Mouse (Mus musculus): ENCODE measurements at regions not wholly inside any gene's neighbourhood (a gene's known extent, or its start where the extent isn't known, plus 50 kb on each side); places are given as distances from the start of the nearest gene placed in this dataset.

GRCm38 (mm10) chr13:80502927-80503326 is 380.3 kb upstream of the Arrdc3 start:
- WGBS = 76% methylated on average over 1 of the region's 1 CpGs
- no peak for ATAC-seq (ENCODE audit: low FRiP score, low read depth)

DNA sequence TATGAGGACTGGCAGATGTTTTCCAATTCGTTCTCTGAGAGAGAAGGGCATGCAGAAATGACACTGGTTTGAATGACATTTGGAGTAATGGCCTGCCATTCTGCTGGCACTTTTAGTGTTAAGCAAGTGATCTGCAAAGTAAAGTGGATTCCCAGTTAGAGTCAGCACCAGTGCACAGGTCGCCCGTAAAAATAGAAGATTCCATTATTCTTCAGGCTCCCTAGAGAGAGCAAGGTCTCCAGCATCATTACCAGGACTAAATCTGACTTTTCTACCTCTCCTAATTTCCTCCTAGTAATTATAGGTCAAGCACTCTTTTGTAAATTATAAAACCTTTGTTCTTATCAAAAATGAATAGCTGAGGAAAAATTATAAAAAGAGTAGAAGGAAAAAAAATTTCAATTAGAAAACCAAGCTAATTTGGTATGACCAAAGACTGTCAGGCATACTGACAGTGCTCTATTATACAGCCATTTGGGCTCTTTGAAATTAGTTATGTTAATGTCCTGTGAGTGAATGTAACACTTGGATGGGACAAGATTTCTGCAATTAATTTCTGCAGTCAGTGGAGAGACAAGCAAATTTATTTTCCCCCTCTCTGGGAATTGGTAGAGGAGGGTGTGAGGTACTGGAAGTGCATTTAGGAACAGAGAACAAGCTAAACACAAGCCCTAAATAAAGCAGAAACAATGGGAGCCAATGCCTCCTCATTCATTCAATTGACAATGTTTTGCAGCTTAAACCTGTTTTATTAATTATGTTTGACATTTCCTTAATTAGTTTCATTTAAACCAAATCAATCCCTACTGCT is 368.8 kb upstream of the Arrdc3 start:
- Histone ChIP-seq H3K9ac (no peak overlapping the region), H3K27ac (replicated peaks) (peak overlapping the region; percentile 45; the same call in 1 of the 2 replicates), H3K9me3 (no peaks in the 10 kb centered on the region), H3K4me3 (no peak overlapping the region), H3K4me1 (replicated peaks) (0 out of 2 replicates have a peak, but pooled peaks cover 3% of the 10 kb centered on the region), H3K27me3 (no peaks in the 10 kb centered on the region), H3K36me3 (no peaks in the 10 kb centered on the region), H3K4me2 (no peak overlapping the region)
- ATAC-seq (ENCODE audit: low FRiP score, low read depth) = peak; percentile 90
- 21% methylated on average over 3 of the region's 3 CpGs for WGBS

More at GRCm38 (mm10) chr13:80502927-80503326, 380.3 kb upstream of the Arrdc3 start:
- no peaks in the 10 kb centered on the region for H3K36me3 ChIP-seq
- no peaks in the 10 kb centered on the region for H3K27me3 ChIP-seq
- no peak overlapping the region for H3K9ac ChIP-seq
- no peak overlapping the region for H3K4me2 ChIP-seq
- H3K4me1 ChIP-seq (replicated peaks) = no peaks in the 10 kb centered on the region
- no peak overlapping the region for H3K27ac ChIP-seq (replicated peaks)
- no peaks in the 10 kb centered on the region for H3K9me3 ChIP-seq
- H3K4me3 ChIP-seq = no peak overlapping the region

DNA sequence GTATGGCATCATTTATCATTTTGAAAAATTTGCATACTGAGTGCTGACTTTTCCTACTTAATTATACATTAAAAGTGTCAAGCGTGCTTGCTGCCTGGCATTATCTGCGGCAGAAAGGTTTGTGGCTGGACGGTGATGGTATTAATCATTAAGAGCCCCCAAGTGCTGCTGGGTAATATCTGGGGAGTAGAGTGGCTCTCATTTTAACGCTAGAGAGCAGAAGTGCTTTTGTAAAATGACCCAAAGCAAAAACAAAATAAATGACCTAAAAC is 368.3 kb upstream of the Arrdc3 start:
- Histone ChIP-seq H3K4me1 (replicated peaks) (0 out of 2 replicates have a peak, but pooled peaks cover 3% of the 10 kb centered on the region), H3K36me3 (no peaks in the 10 kb centered on the region), H3K9me3 (no peaks in the 10 kb centered on the region), H3K4me3 (no peak overlapping the region), H3K9ac (no peak overlapping the region), H3K27me3 (no peaks in the 10 kb centered on the region), H3K4me2 (no peak overlapping the region), H3K27ac (replicated peaks) (peak overlapping the region; percentile 45; the same call in 1 of the 2 replicates)
- ATAC-seq (ENCODE audit: low FRiP score, low read depth) = peak; percentile 83
- 15% methylated on average over 4 of the region's 4 CpGs for WGBS

- Histone ChIP-seq H3K4me3 (no peak overlapping the region), H3K4me1 (replicated peaks) (0 out of 2 replicates have a peak, but pooled peaks cover 3% of the 10 kb centered on the region), H3K27me3 (no peaks in the 10 kb centered on the region), H3K4me2 (no peak overlapping the region), H3K9ac (no peak overlapping the region), H3K27ac (replicated peaks) (no peak overlapping the region), H3K9me3 (no peaks in the 10 kb centered on the region), H3K36me3 (no peaks in the 10 kb centered on the region)
- WGBS = 74% methylated on average over 1 of the region's 1 CpGs
- ATAC-seq (ENCODE audit: low FRiP score, low read depth) = no peak
Observed at GRCm38 (mm10) chr13:80518836-80519235, 364.3 kb upstream of the Arrdc3 start.

DNA sequence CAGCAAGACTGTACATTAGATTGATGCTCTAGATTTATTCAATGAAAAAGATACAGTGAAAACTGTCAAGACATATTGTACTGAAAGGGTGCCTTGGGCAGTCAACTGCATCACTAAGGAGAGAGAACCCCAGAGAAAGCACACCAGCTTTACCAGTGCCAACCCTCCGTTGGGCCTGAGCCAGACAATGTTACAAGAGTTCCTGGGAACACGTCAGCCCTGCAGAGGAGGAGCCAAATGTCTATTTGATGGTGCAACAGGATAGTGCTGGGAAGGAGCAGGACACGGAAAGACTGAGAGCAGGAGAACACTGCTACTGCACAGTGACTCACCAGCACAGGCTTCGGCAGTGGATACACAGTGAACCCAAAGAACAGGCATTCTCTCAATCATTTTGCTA is 363.4 kb upstream of the Arrdc3 start:
- no peak overlapping the region for H3K4me2 ChIP-seq
- 0 out of 2 replicates have a peak, but pooled peaks have one; percentile 19 for ATAC-seq (ENCODE audit: low FRiP score, low read depth)
- WGBS = 67% methylated on average over 4 of the region's 4 CpGs
- H3K4me3 ChIP-seq = no peak overlapping the region
- H3K9me3 ChIP-seq = no peaks in the 10 kb centered on the region
- 0 out of 2 replicates have a peak, but pooled peaks cover 3% of the 10 kb centered on the region for H3K4me1 ChIP-seq (replicated peaks)
- no peak overlapping the region for H3K27ac ChIP-seq (replicated peaks)
- no peaks in the 10 kb centered on the region for H3K36me3 ChIP-seq
- H3K27me3 ChIP-seq = no peaks in the 10 kb centered on the region
- H3K9ac ChIP-seq = no peak overlapping the region

DNA sequence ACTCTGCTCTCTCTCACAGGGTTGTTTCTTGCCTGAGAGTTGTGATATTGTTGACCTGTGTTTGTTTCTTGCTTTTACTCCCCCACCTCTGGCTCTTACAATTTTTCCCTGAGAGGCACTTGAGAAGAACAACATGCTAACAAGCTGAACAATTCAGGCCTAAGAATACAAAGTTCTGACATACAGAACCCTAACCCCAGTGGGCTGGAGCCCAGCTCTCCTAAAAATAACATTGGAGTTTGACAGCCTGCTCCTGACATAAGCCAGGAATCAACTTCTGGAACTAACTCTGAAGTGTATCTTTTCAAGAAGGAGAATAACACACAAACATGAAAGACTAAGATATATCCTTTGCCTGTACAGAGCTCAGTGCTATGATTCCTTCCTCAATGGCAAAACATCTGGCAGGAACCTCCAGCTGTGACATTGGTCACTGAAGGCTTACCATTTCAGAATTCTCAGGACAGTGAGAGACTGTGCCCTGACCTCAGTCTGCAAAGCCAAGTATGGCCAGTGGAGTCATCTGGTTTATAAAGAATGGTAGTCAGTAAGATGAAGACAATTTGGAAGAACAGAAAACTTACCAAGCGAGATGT is 347.3 kb upstream of the Arrdc3 start:
- H3K9ac ChIP-seq = no peak overlapping the region
- no peak overlapping the region for H3K4me3 ChIP-seq
- H3K27me3 ChIP-seq = no peaks in the 10 kb centered on the region
- 83% methylated on average over 1 of the region's 1 CpGs for WGBS
- no peak overlapping the region for H3K27ac ChIP-seq (replicated peaks)
- no peak overlapping the region for H3K4me2 ChIP-seq
- no peak for ATAC-seq (ENCODE audit: low FRiP score, low read depth)
- H3K36me3 ChIP-seq = no peaks in the 10 kb centered on the region
- no peaks in the 10 kb centered on the region for H3K9me3 ChIP-seq
- H3K4me1 ChIP-seq (replicated peaks) = no peaks in the 10 kb centered on the region

DNA sequence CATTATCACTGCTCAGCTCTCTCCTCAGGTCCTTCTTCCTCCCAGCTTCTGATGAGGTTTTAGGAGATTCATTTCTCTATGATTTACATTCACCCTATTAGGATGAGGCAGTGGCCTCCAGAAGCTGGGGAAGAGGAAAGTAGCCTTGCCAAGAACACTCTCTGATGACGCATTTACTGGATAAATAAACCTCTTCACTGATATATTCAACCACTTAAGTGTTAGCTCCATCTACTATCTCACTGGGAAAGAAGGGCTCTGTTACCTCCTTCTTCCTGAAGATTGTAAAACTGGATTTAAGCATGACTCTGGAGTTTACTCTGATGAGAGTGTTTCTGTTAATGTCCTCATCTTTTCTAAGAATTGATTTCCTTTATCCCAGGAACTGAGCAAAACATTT is 338.2 kb upstream of the Arrdc3 start:
- WGBS = 81% methylated on average over 1 of the region's 1 CpGs
- no peak for ATAC-seq (ENCODE audit: low FRiP score, low read depth)
- Histone ChIP-seq H3K4me2 (no peak overlapping the region), H3K4me3 (no peak overlapping the region), H3K27me3 (no peaks in the 10 kb centered on the region), H3K9ac (no peak overlapping the region), H3K9me3 (no peaks in the 10 kb centered on the region), H3K4me1 (replicated peaks) (no peaks in the 10 kb centered on the region), H3K27ac (replicated peaks) (no peak overlapping the region), H3K36me3 (no peaks in the 10 kb centered on the region)

DNA sequence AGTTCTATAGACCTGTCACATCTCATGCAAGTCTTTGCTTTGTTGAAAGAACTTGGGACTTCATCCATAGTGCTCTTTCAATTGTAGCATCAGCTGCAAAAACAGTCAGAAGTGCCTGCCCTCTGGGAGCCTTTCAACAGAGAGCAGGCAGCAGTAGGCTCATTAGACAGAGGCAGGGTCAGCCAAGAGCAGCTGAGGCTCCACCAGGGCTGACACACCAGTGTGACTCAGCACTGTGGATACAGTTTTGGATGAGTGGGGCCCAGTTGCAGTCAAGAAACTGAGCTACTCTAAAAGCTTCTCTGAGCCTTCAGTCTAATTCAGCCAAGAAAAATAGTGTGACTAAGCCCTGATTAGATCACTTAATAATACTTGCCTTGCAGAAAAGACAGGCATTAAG is 326.0 kb upstream of the Arrdc3 start:
- no peaks in the 10 kb centered on the region for H3K9me3 ChIP-seq
- no peak overlapping the region for H3K4me3 ChIP-seq
- no peak overlapping the region for H3K27ac ChIP-seq (replicated peaks)
- no peaks in the 10 kb centered on the region for H3K36me3 ChIP-seq
- no peaks in the 10 kb centered on the region for H3K27me3 ChIP-seq
- no peak overlapping the region for H3K9ac ChIP-seq
- ATAC-seq (ENCODE audit: low FRiP score, low read depth) = no peak
- H3K4me1 ChIP-seq (replicated peaks) = no peaks in the 10 kb centered on the region
- no peak overlapping the region for H3K4me2 ChIP-seq
